Mouse (Mus musculus): ENCODE results near the gene Rbck1.
"Not testable (repeated sequence)": the region's sequence is repeated elsewhere in the genome, so short reads cannot be mapped to it uniquely, and the experiment has no call there.

The Rbck1 gene

GRCm38 (mm10) chr2:152332101-152332825 is at the start of gene Rbck1:
Gene Rbck1, minus strand, starts transcription at chr2:152332653.
- DNase-seq: peak; percentile 90

- no peak for DNase-seq
Observed at GRCm38 (mm10) chr2:152376345-152376741, 43.9 kb upstream of the Rbck1 start, which contains the start of gene Nrsn2. Gene Nrsn2, minus strand, starts transcription at chr2:152376638.

- no peak for DNase-seq
Observed at GRCm38 (mm10) chr2:152375652-152376344, 43.3 kb upstream of the Rbck1 start.

GRCm38 (mm10) chr2:152373547-152373946 is 41.1 kb upstream of the Rbck1 start:
- DNase-seq: no peak

GRCm38 (mm10) chr2:152372661-152373060 is 40.2 kb upstream of the Rbck1 start:
- DNase-seq: no peak

GRCm38 (mm10) chr2:152372104-152372503 is 39.7 kb upstream of the Rbck1 start:
- DNase-seq: no peak

GRCm38 (mm10) chr2:152368532-152369140 is 36.2 kb upstream of the Rbck1 start:
- DNase-seq: peak; percentile 36

GRCm38 (mm10) chr2:152367917-152368316 is 35.5 kb upstream of the Rbck1 start:
- DNase-seq: no peak

- DNase-seq: peak; percentile 49
Observed at GRCm38 (mm10) chr2:152363245-152364147, 31.0 kb upstream of the Rbck1 start.

- no peak for DNase-seq
Observed at GRCm38 (mm10) chr2:152361193-152361592, 28.7 kb upstream of the Rbck1 start.

- no peak for DNase-seq
Observed at GRCm38 (mm10) chr2:152360271-152360775, 27.9 kb upstream of the Rbck1 start.

GRCm38 (mm10) chr2:152359616-152360015 is 27.2 kb upstream of the Rbck1 start:
- DNase-seq: no peak

GRCm38 (mm10) chr2:152358977-152359376 is 26.5 kb upstream of the Rbck1 start:
- not testable (repeated sequence) for DNase-seq

GRCm38 (mm10) chr2:152357254-152357653 is 24.8 kb upstream of the Rbck1 start:
- no peak for DNase-seq

GRCm38 (mm10) chr2:152349842-152350540 is 17.5 kb upstream of the Rbck1 start:
- DNase-seq: no peak

GRCm38 (mm10) chr2:152349205-152349604 is 16.8 kb upstream of the Rbck1 start:
- DNase-seq: no peak

- DNase-seq: no peak
Observed at GRCm38 (mm10) chr2:152347722-152348121, 15.3 kb upstream of the Rbck1 start.

GRCm38 (mm10) chr2:152346776-152347465 is 14.5 kb upstream of the Rbck1 start:
- no peak for DNase-seq

GRCm38 (mm10) chr2:152345393-152345792 is 12.9 kb upstream of the Rbck1 start:
- DNase-seq: no peak

- no peak for DNase-seq
Observed at GRCm38 (mm10) chr2:152344909-152345308, 12.5 kb upstream of the Rbck1 start.

- no peak for DNase-seq
Observed at GRCm38 (mm10) chr2:152344361-152344760, 11.9 kb upstream of the Rbck1 start.
